ENCODE assay signal across 7 mouse cellular contexts in the genomic region with DNA sequence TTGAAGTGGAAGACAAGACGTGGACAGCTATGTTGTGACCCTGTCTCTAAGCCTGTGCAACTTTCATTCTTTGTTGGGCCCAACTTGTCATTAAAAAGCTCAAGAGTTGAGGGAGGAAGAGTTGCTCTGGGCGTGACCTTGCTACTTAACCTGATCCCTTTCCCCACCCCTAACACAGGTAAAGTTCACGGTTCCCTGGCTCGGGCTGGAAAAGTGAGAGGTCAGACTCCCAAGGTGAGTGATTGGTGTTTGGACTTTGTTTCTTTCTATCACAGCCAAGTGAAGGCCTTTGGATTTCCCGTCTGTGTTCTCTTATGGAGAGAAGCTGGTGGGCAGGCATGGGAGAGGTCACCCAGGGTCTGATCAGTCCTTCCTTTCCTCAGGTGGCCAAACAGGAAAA. TPM values are rescaled to one million over a fixed set of nuclear protein-coding genes. Genes with fewer than 3 reads are reported as not detected.
DNase-seq lines count a peak whose midpoint lies in the region; ATAC-seq and TF ChIP-seq lines count a peak whose summit lies in the region.

No protein-coding gene starts in this region.

- TF ChIP-seq CTCF in lung, postnatal 0 days (IDR thresholded peaks at IDR 0.05), result no peak

- intact Hi-C loops in gastrocnemius, postnatal 36 days (cut with DNase I), result loop anchor here (1.0 kb wide), 1 partner anchor 25 kb away; the partner anchor contains the start of genes Cdca5 and Zfpl1

- H3K4me1 ChIP-seq in lung, postnatal 0 days (ENCODE audit: insufficient read depth, low read depth, low read length), result peaks cover 15% of the 10 kb centered on the region
- peaks cover 23% of the 10 kb centered on the region for H3K4me1 ChIP-seq in forebrain, embryonic 14.5 days (ENCODE audit: control insufficient read depth, insufficient read depth, low read length)
- peaks cover 37% of the 10 kb centered on the region for H3K4me1 ChIP-seq in limb, embryonic 13.5 days
- H3K4me1 ChIP-seq in stomach, embryonic 16.5 days (ENCODE audit: control insufficient read depth, insufficient read depth, low read length), result peaks cover 30% of the 10 kb centered on the region

- peak overlapping the region; percentile 73; the same call in 1 of the 2 replicates for H3K4me3 ChIP-seq in lung, postnatal 0 days (ENCODE audit: low read depth, low read length)
- H3K4me3 ChIP-seq in forebrain, embryonic 14.5 days (ENCODE audit: low read depth, low read length), result peak overlapping the region; percentile 59; the same call in 1 of the 2 replicates
- peak overlapping the region; percentile 87 for H3K4me3 ChIP-seq in limb, embryonic 13.5 days
- peak overlapping the region; percentile 83 for H3K4me3 ChIP-seq in stomach, embryonic 16.5 days (replicated peaks; ENCODE audit: low read length)

- no peak overlapping the region for H3K27ac ChIP-seq in lung, postnatal 0 days (ENCODE audit: low read length)
- H3K27ac ChIP-seq in forebrain, embryonic 14.5 days (ENCODE audit: low read depth, low read length), result no peak overlapping the region
- H3K27ac ChIP-seq in limb, embryonic 13.5 days, result no peak overlapping the region
- H3K27ac ChIP-seq in stomach, embryonic 16.5 days (ENCODE audit: low read length), result peak overlapping the region; percentile 74; the same call in 1 of the 2 replicates

- H3K36me3 ChIP-seq in lung, postnatal 0 days (ENCODE audit: insufficient read depth, low read length), result peaks cover 10% of the 10 kb centered on the region; the same call in 1 of the 2 replicates
- H3K36me3 ChIP-seq in forebrain, embryonic 14.5 days (ENCODE audit: control insufficient read depth, insufficient read depth, low read length), result peaks cover 34% of the 10 kb centered on the region
- H3K36me3 ChIP-seq in limb, embryonic 13.5 days, result peaks cover 37% of the 10 kb centered on the region
- H3K36me3 ChIP-seq in stomach, embryonic 16.5 days (ENCODE audit: control insufficient read depth, insufficient read depth, low read length), result peaks cover 10% of the 10 kb centered on the region; the same call in 1 of the 2 replicates

- H3K9me3 ChIP-seq in lung, postnatal 0 days (ENCODE audit: low read length), result no peaks in the 10 kb centered on the region
- no peaks in the 10 kb centered on the region for H3K9me3 ChIP-seq in forebrain, embryonic 14.5 days (replicated peaks; ENCODE audit: control insufficient read depth, low read length)
- no peaks in the 10 kb centered on the region for H3K9me3 ChIP-seq in limb, embryonic 13.5 days
- H3K9me3 ChIP-seq in stomach, embryonic 16.5 days (replicated peaks; ENCODE audit: control insufficient read depth, low read length), result no peaks in the 10 kb centered on the region

- ATAC-seq in lung, postnatal 0 days, result no peak
- ATAC-seq in forebrain, embryonic 14.5 days, result no peak
- ATAC-seq in limb, embryonic 13.5 days (ENCODE audit: low FRiP score, low read depth), result no peak
- ATAC-seq in stomach, embryonic 16.5 days (ENCODE audit: insufficient read depth, low FRiP score), result no peak

- peak overlapping the region; percentile 60 for H3K4me2 ChIP-seq in lung, postnatal 0 days (replicated peaks; ENCODE audit: low read depth, low read length)
- peak overlapping the region; percentile 75 for H3K4me2 ChIP-seq in forebrain, embryonic 14.5 days (ENCODE audit: low read length)
- peak overlapping the region; percentile 88 for H3K4me2 ChIP-seq in limb, embryonic 13.5 days (replicated peaks)
- peak overlapping the region; percentile 85 for H3K4me2 ChIP-seq in stomach, embryonic 16.5 days (ENCODE audit: low read depth, low read length)

- no peak for TF ChIP-seq EP300 in lung, postnatal 0 days (IDR thresholded peaks at IDR 0.05)

- 71% methylated on average over 5 of the region's 5 CpGs for WGBS in lung, postnatal 0 days
- WGBS in forebrain, embryonic 14.5 days, result 87% methylated on average over 5 of the region's 5 CpGs
- 85% methylated on average over 5 of the region's 5 CpGs for WGBS in limb, embryonic 13.5 days
- 72% methylated on average over 5 of the region's 5 CpGs for WGBS in stomach, embryonic 16.5 days

- no peak overlapping the region for H3K9ac ChIP-seq in lung, postnatal 0 days (replicated peaks; ENCODE audit: low read depth)
- H3K9ac ChIP-seq in forebrain, embryonic 14.5 days (ENCODE audit: low read length), result peak overlapping the region; percentile 87; the same call in 1 of the 2 replicates
- H3K9ac ChIP-seq in limb, embryonic 13.5 days, result peak overlapping the region; percentile 93
- peak overlapping the region; percentile 93 for H3K9ac ChIP-seq in stomach, embryonic 16.5 days (ENCODE audit: low read length)

- no peaks in the 10 kb centered on the region for H3K27me3 ChIP-seq in lung, postnatal 0 days (replicated peaks; ENCODE audit: insufficient read depth, low read length)
- no peaks in the 10 kb centered on the region for H3K27me3 ChIP-seq in forebrain, embryonic 14.5 days (replicated peaks; ENCODE audit: control insufficient read depth, insufficient read depth, low read length)
- no peaks in the 10 kb centered on the region for H3K27me3 ChIP-seq in limb, embryonic 13.5 days
- H3K27me3 ChIP-seq in stomach, embryonic 16.5 days (ENCODE audit: control insufficient read depth, insufficient read depth, low read length), result no peaks in the 10 kb centered on the region

- DNase-seq in lung, postnatal 0 days (ENCODE audit: low spot score), result no peak
- DNase-seq in lung, adult 18-20 months, result no peak
- no peak for DNase-seq in forebrain, embryonic 14.5 days (ENCODE audit: low spot score)
- no peak for DNase-seq in left cerebral cortex, adult 11 months (ENCODE audit: low spot score)
- no peak for DNase-seq in gastrocnemius, postnatal 36 days

RNA-seq across cellular contexts. Expression of gene Fau, which starts 1.3 kb away (rescaled TPM):
- 784 and 827 TPM in 2 replicates for polyA plus RNA-seq in lung, postnatal 0 days (2015; fragmentation: Nextera tagmentation; extraction: Ambion mirVana)
- polyA plus RNA-seq in forebrain, embryonic 14.5 days (2014; fragmentation: Nextera tagmentation; extraction: Ambion mirVana), result 626 and 785 TPM in 2 replicates
- 760 and 823 TPM in 2 replicates for polyA plus RNA-seq in limb, embryonic 13.5 days (2015; fragmentation: Nextera tagmentation; extraction: Ambion mirVana)
- 635 and 729 TPM in 2 replicates for polyA plus RNA-seq in stomach, embryonic 16.5 days (2015; fragmentation: Nextera tagmentation; extraction: Ambion mirVana)
- total RNA-seq in gastrocnemius, postnatal 36 days (2021), result 100 to 1,000 TPM; 333 to 400 TPM

RNA-seq across cellular contexts. Expression of gene Mrpl49, which starts 1.4 kb away (rescaled TPM):
- polyA plus RNA-seq in lung, postnatal 0 days (2015; fragmentation: Nextera tagmentation; extraction: Ambion mirVana), result 36.7 and 37.6 TPM in 2 replicates
- polyA plus RNA-seq in forebrain, embryonic 14.5 days (2014; fragmentation: Nextera tagmentation; extraction: Ambion mirVana), result 82.8 and 85.5 TPM in 2 replicates
- polyA plus RNA-seq in limb, embryonic 13.5 days (2015; fragmentation: Nextera tagmentation; extraction: Ambion mirVana), result 76.9 and 80.0 TPM in 2 replicates
- 63.2 and 65.9 TPM in 2 replicates for polyA plus RNA-seq in stomach, embryonic 16.5 days (2015; fragmentation: Nextera tagmentation; extraction: Ambion mirVana)
- 10 to 100 TPM; 25.8 TPM for total RNA-seq in gastrocnemius, postnatal 36 days (2021)

RNA-seq across cellular contexts. Expression of gene Znhit2, which starts 2.0 kb away (rescaled TPM):
- polyA plus RNA-seq in lung, postnatal 0 days (2015; fragmentation: Nextera tagmentation; extraction: Ambion mirVana), result 31.2 and 33.9 TPM in 2 replicates
- 38.2 and 40.5 TPM in 2 replicates for polyA plus RNA-seq in forebrain, embryonic 14.5 days (2014; fragmentation: Nextera tagmentation; extraction: Ambion mirVana)
- polyA plus RNA-seq in limb, embryonic 13.5 days (2015; fragmentation: Nextera tagmentation; extraction: Ambion mirVana), result 29.0 and 29.8 TPM in 2 replicates
- 25.0 and 26.0 TPM in 2 replicates for polyA plus RNA-seq in stomach, embryonic 16.5 days (2015; fragmentation: Nextera tagmentation; extraction: Ambion mirVana)
- 1 to 10 TPM; 7.6 to 9.0 TPM for total RNA-seq in gastrocnemius, postnatal 36 days (2021)

RNA-seq across cellular contexts. Expression of gene Tm7sf2, which starts 9.2 kb away (rescaled TPM):
- polyA plus RNA-seq in lung, postnatal 0 days (2015; fragmentation: Nextera tagmentation; extraction: Ambion mirVana), result 8.1 and 9.5 TPM in 2 replicates
- polyA plus RNA-seq in forebrain, embryonic 14.5 days (2014; fragmentation: Nextera tagmentation; extraction: Ambion mirVana), result 32.6 and 35.6 TPM in 2 replicates
- polyA plus RNA-seq in limb, embryonic 13.5 days (2015; fragmentation: Nextera tagmentation; extraction: Ambion mirVana), result 17.4 and 24.0 TPM in 2 replicates
- 25.5 and 29.1 TPM in 2 replicates for polyA plus RNA-seq in stomach, embryonic 16.5 days (2015; fragmentation: Nextera tagmentation; extraction: Ambion mirVana)
- 1 to 10 TPM; 4.9 to 5.1 TPM for total RNA-seq in gastrocnemius, postnatal 36 days (2021)

RNA-seq across cellular contexts. Expression of gene Syvn1, which starts 12.6 kb away (rescaled TPM):
- 16.3 and 18.7 TPM in 2 replicates for polyA plus RNA-seq in lung, postnatal 0 days (2015; fragmentation: Nextera tagmentation; extraction: Ambion mirVana)
- 17.6 and 20.2 TPM in 2 replicates for polyA plus RNA-seq in forebrain, embryonic 14.5 days (2014; fragmentation: Nextera tagmentation; extraction: Ambion mirVana)
- 27.2 and 34.0 TPM in 2 replicates for polyA plus RNA-seq in limb, embryonic 13.5 days (2015; fragmentation: Nextera tagmentation; extraction: Ambion mirVana)
- 27.5 and 29.2 TPM in 2 replicates for polyA plus RNA-seq in stomach, embryonic 16.5 days (2015; fragmentation: Nextera tagmentation; extraction: Ambion mirVana)
- total RNA-seq in gastrocnemius, postnatal 36 days (2021), result 10 to 100 TPM; 14.4 to 15.8 TPM
